Mouse (Mus musculus) liver, postnatal 0 days (tissue): ENCODE measurements around the gene Gle1.

Experiments
- CTCF ChIP-seq: sonication (generic); IDR thresholded peaks from 2 replicates; pipeline ENCODE4 v1.5.1; 2016; ENCODE audit warnings: antibody characterized with exemption, low read depth
- EP300 ChIP-seq: IDR thresholded peaks from 2 replicates; pipeline ENCODE4 v1.6.1; 2016; ENCODE audit warnings: antibody characterized with exemption, low read depth, mild to moderate bottlenecking

DNA sequence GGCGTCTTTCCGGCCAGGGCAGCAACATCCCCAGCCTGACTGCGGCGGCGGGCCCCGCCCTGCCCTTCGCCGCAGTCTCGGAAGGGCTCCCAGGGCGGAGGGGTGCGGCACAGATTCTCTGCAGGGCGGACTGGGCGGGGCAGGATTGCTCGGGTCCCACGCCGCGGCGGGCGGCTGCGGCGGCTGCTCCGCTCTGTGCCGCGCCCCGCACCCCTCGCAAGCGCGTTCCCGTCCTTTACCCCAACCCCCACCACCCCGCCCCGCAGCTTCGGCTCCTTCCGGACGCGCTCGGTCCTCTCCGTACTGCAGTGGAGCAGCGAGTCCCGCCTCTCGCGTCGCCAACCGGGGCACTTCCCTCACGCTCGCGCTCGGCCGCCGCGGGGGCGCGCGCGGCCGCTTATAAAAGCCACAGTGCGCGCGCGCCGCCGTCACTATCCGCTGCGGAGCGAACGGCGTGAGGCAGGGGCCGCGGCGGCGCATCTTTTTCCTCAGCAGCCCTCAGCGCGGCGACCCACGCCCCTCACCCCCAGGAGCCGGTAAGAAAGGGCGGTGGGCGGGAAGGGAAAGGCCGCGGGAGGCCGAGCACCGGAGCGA, 30.1 kb downstream of the Gle1 start, which contains the start of gene Sptan1:
- TF ChIP-seq CTCF (no peak), EP300 (no peak)
